Mouse (Mus musculus) heart, embryonic 13.5 days (tissue): ENCODE measurements around the gene Arrdc5. TPM values are rescaled to one million over a fixed set of nuclear protein-coding genes. Genes with fewer than 3 reads are reported as not detected.

ENCODE experiments used
- ATAC-seq: fragments of 200-750 bp; cut with Nextera tagmentation; 2 replicates; pipeline ENCODE4 v1.8.0; 2017; ENCODE audit warnings: moderate TSS enrichment; ENCODE audit not compliant: insufficient number of reproducible peaks, low FRiP score, low TSS enrichment; ENCODE audit errors: extremely low read depth
- H3K27ac ChIP-seq: fragments of 300-500 bp; sonication (generic); replicated peaks from 2 replicates; pipeline ENCODE4 v1.5.1; 2015; ENCODE audit warnings: moderate library complexity, mild to moderate bottlenecking, inconsistent platforms
- H3K27me3 ChIP-seq: fragments of 300-500 bp; sonication (generic); replicated peaks from 2 replicates; pipeline ENCODE4 v1.6.1; 2015; ENCODE audit warnings: mild to moderate bottlenecking, inconsistent platforms
- H3K36me3 ChIP-seq: fragments of 300-500 bp; sonication (generic); 2 replicates; pipeline ENCODE4 v1.6.1; 2015; ENCODE audit warnings: mild to moderate bottlenecking, inconsistent platforms
- H3K4me1 ChIP-seq: fragments of 300-500 bp; sonication (generic); 2 replicates; pipeline ENCODE4 v1.6.1; 2015; ENCODE audit warnings: inconsistent platforms
- H3K4me2 ChIP-seq: fragments of 300-500 bp; sonication (generic); 2 replicates; pipeline ENCODE4 v1.6.1; 2015; ENCODE audit warnings: inconsistent platforms, mild to moderate bottlenecking, moderate library complexity
- H3K4me3 ChIP-seq: fragments of 300-500 bp; sonication (generic); 2 replicates; pipeline ENCODE4 v1.5.1; 2015; ENCODE audit warnings: moderate library complexity, mild to moderate bottlenecking, inconsistent platforms
- H3K9ac ChIP-seq: fragments of 300-500 bp; sonication (generic); 2 replicates; pipeline ENCODE4 v1.6.1; 2015; ENCODE audit warnings: inconsistent platforms, mild to moderate bottlenecking, moderate library complexity
- H3K9me3 ChIP-seq: fragments of 300-500 bp; sonication (generic); 2 replicates; pipeline ENCODE4 v1.6.1; 2016; ENCODE audit warnings: inconsistent platforms
- WGBS: fragments of 180-500 bp; shearing (Covaris S2); methylation state at CpG from one replicate; pipeline ENCODE4 v1.1.7; 2015; ENCODE audit warnings: mixed read lengths; 5-methylcytosine and 5-hydroxymethylcytosine counted together
- polyA plus RNA-seq: library from polyadenylated mRNA; unstranded; fragments of >200 nt; fragmentation: Nextera tagmentation; extraction: Ambion mirVana; gene quantifications from 2 replicates; pipeline ENCODE4 v1.2.1, GENCODE M21; 2015

Gene Arrdc5
- polyA plus RNA-seq, 1 experiment from 2014 or later: not detected

DNA sequence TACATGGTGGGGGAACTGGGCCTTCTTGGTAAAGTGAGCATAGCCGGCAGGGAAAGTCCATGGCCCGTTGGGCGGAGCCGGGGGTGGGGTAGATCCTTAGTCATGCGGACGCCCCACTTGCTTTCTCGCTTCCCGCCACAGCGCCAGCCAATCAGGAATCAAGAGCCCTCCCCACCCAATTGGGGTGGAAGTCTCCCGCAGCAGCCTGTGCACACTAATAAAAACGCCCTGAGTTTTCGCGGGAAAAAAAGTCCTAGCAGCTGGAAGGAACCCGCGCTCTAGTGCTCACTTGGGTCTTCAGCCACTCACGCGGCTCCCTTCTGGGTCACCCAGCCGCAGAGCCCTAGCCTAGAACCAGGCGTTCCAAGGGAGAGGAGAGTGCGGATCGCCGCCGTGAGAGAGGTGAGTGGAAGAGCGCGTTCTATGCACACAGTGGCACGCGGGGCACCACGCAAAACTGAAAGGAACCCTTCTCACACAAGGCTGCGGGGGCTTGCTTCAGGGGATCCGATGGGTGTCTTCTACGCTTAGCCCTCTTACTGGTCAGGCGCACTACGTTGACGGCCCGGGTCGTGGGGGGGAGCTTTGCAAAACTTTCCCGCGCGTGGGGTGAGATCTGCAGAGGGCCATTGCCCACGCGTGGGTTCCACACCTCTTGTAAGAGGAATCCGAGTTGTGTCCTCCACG, 3.2 kb upstream of the Arrdc5 start, which contains the start of gene Uhrf1:
Gene Uhrf1 (plus strand): TSS at position 162 of the 687 bp plus-strand sequence.
- ATAC-seq: peak; percentile 67
- under 1% methylated on average over 43 of the region's 43 CpGs for WGBS
- Histone ChIP-seq H3K9ac (peak within 1 kb of the TSS; percentile 91), H3K36me3 (peaks cover 28% of the 10 kb centered on the region), H3K9me3 (no peaks in the 10 kb centered on the region), H3K4me1 (peaks cover 56% of the 10 kb centered on the region), H3K4me3 (peak within 1 kb of the TSS; percentile 88), H3K27ac (peak within 1 kb of the TSS; percentile 88), H3K27me3 (no peaks in the 10 kb centered on the region), H3K4me2 (peak within 1 kb of the TSS; percentile 100)

DNA sequence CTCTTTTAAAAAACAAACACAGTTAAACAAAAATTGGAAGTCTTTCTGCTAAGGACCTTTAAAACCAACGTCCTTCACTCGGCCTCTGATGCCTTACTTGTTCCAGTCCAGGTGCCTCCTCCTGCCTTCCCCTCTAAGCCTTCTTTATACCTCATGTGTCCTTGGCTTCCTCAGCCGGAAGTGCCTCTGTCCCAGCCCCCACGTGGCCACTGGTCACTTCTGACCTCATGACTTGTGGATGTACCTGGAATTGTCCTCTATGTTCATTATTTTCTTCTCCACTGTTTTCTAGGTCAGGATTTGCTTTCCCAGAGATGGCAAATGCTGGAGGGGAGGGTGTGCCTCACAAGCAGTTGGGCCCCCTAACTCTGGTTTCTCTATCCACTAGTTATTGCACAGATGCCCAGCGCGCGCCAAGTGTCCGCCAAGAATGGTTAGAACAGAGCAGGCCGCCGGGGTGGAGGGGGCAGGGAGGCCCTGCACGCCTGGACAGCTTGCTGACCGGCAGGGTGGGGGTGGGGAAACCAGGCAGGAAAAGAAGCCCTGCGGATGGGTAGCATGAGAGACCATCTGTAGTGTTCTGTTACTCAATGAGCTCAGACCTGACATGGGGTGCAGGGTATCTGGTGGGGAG, 2.4 kb upstream of the Arrdc5 start:
- Histone ChIP-seq H3K9me3 (no peaks in the 10 kb centered on the region), H3K4me1 (peaks cover 48% of the 10 kb centered on the region), H3K27me3 (no peaks in the 10 kb centered on the region), H3K4me2 (peak overlapping the region; percentile 100), H3K4me3 (peak overlapping the region; percentile 88), H3K9ac (peak overlapping the region; percentile 91), H3K27ac (peak overlapping the region; percentile 88), H3K36me3 (peaks cover 20% of the 10 kb centered on the region)
- 23% methylated on average over 13 of the region's 13 CpGs for WGBS
- ATAC-seq: 0 out of 2 replicates have a peak, but pooled peaks have one; percentile 3

DNA sequence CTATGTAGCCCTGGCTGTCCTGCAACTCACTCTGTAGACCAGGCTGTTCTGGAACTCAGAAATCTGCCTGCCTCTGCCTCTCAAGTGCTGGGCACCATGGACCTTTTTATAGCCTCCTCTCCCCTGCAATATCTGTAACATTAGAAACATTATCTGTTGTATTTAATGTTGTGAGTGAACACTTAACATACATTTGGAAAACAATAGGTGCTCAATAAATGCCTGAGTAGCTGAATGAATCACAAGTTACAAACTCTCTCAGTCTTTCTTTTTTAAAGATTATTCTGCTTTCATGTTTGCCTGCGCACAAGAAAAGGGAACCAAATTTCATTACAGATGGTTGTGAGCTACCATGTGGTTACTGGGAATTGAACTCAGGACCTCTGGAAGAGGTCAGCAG, 1.8 kb downstream of the Arrdc5 start:
- no peak for ATAC-seq
- Histone ChIP-seq H3K4me3 (no peak overlapping the region), H3K27ac (no peak overlapping the region), H3K4me2 (no peak overlapping the region), H3K4me1 (peaks cover 13% of the 10 kb centered on the region), H3K9ac (no peak overlapping the region), H3K27me3 (no peaks in the 10 kb centered on the region), H3K36me3 (no peaks in the 10 kb centered on the region), H3K9me3 (no peaks in the 10 kb centered on the region)
- WGBS: 98% methylated on average over 1 of the region's 1 CpGs

DNA sequence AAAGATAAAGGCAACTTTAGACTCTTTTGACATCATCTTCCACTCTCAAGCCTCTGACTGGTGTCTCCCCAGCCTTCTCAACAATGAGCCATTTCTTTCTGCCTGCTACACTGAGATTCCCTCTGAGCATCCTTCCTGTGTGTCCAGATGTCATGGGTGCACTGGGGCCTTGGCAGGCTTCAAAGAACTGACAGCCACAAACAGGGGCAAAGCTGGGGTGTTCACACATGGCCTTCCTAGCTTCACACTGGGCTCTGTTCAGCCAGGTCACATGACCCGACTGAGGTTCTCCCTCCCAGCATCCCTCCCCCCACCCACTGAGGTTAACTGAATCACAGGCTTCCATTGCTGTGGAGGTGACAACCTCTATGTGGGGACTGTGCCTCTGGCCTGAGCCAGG, 3.9 kb downstream of the Arrdc5 start:
- H3K9me3 ChIP-seq: no peaks in the 10 kb centered on the region
- H3K9ac ChIP-seq: no peak overlapping the region
- 55% methylated on average over 1 of the region's 1 CpGs for WGBS
- no peak overlapping the region for H3K4me2 ChIP-seq
- no peaks in the 10 kb centered on the region for H3K36me3 ChIP-seq
- ATAC-seq: no peak
- no peak overlapping the region for H3K27ac ChIP-seq
- peaks cover 8% of the 10 kb centered on the region for H3K4me1 ChIP-seq
- H3K4me3 ChIP-seq: no peak overlapping the region
- no peaks in the 10 kb centered on the region for H3K27me3 ChIP-seq

DNA sequence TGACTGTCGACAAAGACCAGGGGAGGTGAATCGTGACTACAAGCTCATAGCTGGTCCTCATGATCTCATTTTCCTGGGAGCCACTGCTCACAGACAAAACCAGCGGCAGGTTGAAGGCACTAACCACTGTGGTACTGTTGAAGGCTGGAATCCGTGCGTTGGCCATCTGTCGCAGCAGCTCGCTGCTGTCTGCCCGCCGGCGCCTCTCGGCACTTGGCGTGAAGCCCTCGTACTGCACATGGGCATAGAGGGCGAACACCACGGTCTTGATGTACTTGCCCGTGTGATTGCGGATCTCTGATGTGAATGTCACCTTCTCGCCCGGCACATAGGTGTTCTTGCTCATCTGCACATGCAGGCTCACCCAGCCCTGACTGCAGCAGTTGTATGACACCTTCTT, 5.8 kb downstream of the Arrdc5 start:
- Histone ChIP-seq H3K9ac (no peak overlapping the region), H3K27ac (no peak overlapping the region), H3K4me1 (peaks cover 21% of the 10 kb centered on the region), H3K4me3 (no peak overlapping the region), H3K27me3 (no peaks in the 10 kb centered on the region), H3K4me2 (no peak overlapping the region), H3K36me3 (no peaks in the 10 kb centered on the region), H3K9me3 (no peaks in the 10 kb centered on the region)
- WGBS: 85% methylated on average over 19 of the region's 19 CpGs
- ATAC-seq: no peak

DNA sequence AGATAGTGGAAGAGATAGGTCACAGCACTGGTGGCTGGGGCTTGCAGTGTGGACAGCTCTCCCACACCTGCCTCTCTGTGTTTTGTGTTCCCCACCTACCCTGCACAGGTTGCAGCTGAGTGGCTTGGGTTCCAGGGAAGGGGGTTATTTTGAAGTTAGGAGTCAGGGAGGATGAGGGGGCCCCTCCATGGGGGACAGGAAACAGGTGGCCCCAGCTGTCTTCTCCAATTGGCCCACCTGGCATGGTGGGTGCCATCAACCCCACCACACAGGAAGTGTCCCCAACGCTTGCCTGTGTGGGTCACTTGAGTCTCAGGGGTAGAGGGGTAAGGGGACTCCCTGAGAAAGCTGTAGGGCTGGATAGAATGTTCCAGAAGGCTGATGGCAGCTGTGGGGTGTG, 6.8 kb downstream of the Arrdc5 start:
- H3K36me3 ChIP-seq: 0 out of 2 replicates have a peak, but pooled peaks cover 2% of the 10 kb centered on the region
- 71% methylated on average over 1 of the region's 1 CpGs for WGBS
- no peak for ATAC-seq
- H3K9me3 ChIP-seq: no peaks in the 10 kb centered on the region
- no peak overlapping the region for H3K4me2 ChIP-seq
- no peak overlapping the region for H3K27ac ChIP-seq
- no peak overlapping the region for H3K4me3 ChIP-seq
- no peaks in the 10 kb centered on the region for H3K27me3 ChIP-seq
- H3K4me1 ChIP-seq: peaks cover 31% of the 10 kb centered on the region
- no peak overlapping the region for H3K9ac ChIP-seq

DNA sequence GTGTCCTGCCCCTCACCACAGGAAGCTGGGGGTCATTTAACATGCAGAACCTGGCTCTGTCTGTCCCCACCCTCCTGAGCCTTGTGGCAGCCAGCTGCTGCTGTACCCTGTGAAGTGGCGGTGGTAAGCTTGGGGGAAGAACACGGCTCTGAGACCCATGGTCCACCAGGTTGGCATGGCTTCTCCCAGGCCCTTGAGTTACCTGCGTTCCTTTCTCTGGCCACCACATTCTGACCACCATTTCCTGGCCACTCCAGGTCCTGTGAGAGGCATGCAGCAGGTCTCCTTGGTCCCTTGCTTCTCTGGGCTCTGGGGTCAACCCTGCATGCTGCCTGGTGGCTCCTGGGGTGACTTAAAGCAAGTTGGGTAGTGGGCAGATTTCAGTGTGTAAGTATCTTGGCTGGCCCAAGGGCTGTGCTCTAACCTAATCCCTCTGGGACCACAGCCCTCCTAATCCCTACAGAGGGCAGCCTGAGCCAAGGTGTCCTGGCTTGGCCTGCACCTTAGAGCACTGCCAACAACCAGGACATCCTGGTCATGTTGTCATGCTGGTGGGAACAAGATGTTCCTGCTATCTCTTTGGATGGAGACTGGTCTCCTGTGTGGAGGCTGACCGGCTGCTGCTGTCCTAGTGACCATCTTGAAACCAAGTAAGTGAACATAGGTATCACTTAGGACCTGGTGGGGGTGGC, 7.4 kb downstream of the Arrdc5 start, which contains the start of gene Plin3:
Gene Plin3 (minus strand): TSS at position 343 of the 692 bp plus-strand sequence.
- Histone ChIP-seq H3K4me2 (peak within 1 kb of the TSS; percentile 90; the same call in 1 of the 2 replicates), H3K9me3 (no peaks in the 10 kb centered on the region), H3K36me3 (0 out of 2 replicates have a peak, but pooled peaks cover 2% of the 10 kb centered on the region), H3K4me3 (no peak within 1 kb of the TSS), H3K4me1 (peaks cover 37% of the 10 kb centered on the region), H3K27ac (peak within 1 kb of the TSS; percentile 94; the same call in 1 of the 2 replicates), H3K27me3 (no peaks in the 10 kb centered on the region), H3K9ac (no peak within 1 kb of the TSS)
- WGBS: 74% methylated on average over 4 of the region's 4 CpGs
- ATAC-seq: no peak

DNA sequence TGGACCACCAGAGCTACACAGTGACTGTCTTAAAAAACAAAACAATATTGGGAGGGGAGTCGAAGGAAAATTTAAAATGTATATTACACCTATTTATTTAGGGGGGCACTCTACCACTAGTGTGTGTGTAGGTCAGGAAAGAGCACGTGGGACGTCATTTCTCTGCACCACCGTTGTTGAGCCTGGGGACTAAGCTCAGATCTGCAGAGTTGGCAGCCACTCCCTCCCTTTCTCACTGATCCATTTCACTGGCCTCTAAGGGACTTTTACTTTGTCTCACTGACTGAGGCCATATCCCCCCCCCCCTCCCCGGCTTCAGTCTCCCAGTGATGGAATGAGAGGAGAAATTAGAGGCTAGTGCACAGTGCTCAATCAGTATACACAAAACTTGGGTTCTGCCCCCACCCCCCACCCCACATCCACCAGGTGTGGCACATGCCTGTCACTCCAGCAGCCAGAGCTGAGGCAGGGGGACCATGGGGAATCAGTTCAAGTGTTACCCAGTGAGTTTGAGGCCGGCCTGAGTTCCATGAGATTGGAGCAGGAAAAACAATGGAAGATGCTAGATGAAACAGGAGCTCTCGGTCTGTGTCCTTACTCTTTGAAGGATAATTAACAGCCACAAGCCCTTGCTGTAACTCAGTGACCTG, 8.1 kb downstream of the Arrdc5 start:
- peak overlapping the region; percentile 75 for H3K9ac ChIP-seq

DNA sequence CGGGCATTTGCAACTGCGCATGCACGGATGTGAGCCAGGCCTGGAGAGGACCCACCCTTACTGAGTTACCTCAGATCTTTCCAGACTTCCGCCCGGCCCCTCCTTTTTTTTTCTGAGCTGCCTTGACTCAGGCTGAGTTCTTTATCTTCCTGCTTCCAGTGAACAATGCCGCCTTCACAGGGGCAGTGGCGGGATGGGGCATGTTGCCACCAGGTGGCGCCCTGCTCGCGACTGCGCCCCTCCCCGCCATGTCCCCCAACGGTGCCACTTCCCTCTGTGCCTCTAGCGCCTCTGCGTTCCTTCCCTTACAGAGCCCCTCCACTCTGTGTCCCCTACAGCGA, 8.9 kb downstream of the Arrdc5 start:
- Histone ChIP-seq H3K4me2 (peak overlapping the region; percentile 90), H3K27ac (peak overlapping the region; percentile 94), H3K4me3 (peak overlapping the region; percentile 62), H3K4me1 (peaks cover 48% of the 10 kb centered on the region), H3K9me3 (no peaks in the 10 kb centered on the region), H3K9ac (peak overlapping the region; percentile 88), H3K27me3 (no peaks in the 10 kb centered on the region), H3K36me3 (peaks cover 12% of the 10 kb centered on the region)
- under 1% methylated on average over 16 of the region's 16 CpGs for WGBS
- ATAC-seq: peak; percentile 54

More for the DNA sequence above, 8.1 kb downstream of the Arrdc5 start:
- H3K36me3 ChIP-seq: peaks cover 4% of the 10 kb centered on the region
- no peaks in the 10 kb centered on the region for H3K9me3 ChIP-seq
- no peak for ATAC-seq
- peak overlapping the region; percentile 90 for H3K4me2 ChIP-seq
- H3K27ac ChIP-seq: peak overlapping the region; percentile 94; the same call in 1 of the 2 replicates
- H3K4me1 ChIP-seq: peaks cover 44% of the 10 kb centered on the region
- WGBS: 79% methylated on average over 7 of the region's 7 CpGs
- H3K27me3 ChIP-seq: no peaks in the 10 kb centered on the region
- no peak overlapping the region for H3K4me3 ChIP-seq

DNA sequence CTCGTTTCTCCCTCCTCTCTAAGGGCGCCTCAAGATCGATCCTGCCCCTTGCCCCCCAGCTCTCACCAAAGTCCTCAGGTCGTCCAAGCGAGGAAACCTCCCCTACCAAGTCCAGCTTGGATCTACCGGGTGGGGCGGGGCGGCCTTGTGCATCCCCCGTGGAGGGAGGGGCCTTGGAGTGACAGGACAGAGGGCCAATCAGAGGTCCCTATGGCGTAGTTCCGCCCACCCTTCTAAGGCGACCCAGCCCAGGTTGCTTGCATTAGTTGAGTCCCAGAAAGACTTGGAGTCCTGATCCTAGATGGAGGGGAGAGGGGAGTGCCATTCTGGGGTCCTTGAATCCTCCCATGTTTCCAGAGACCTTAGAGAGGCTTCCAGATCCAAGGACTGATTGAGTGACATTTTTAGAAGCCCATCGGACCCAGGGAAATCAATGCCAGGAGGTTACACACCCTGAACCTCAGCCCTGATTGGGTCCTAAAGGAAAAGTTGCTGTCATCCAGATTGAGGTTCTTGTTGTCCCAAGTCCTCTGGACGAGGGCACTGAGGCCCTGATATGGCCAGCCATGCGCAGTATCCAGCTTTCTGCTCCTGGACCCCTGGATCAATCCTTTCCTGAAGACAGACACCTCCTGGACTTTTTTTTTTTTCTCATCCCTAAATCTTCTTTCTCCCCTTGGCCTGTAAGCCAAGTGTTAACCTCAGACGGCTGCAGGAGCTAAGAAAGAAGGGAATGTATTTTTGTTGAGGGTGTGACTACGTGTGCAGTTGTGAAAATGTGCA, 9.5 kb downstream of the Arrdc5 start:
- H3K9ac ChIP-seq: peak overlapping the region; percentile 88
- peak overlapping the region; percentile 94 for H3K27ac ChIP-seq
- WGBS: 3% methylated on average over 17 of the region's 17 CpGs
- H3K4me3 ChIP-seq: peak overlapping the region; percentile 62
- no peaks in the 10 kb centered on the region for H3K27me3 ChIP-seq
- no peaks in the 10 kb centered on the region for H3K9me3 ChIP-seq
- peak; percentile 85 for ATAC-seq
- H3K36me3 ChIP-seq: peaks cover 18% of the 10 kb centered on the region
- peaks cover 48% of the 10 kb centered on the region for H3K4me1 ChIP-seq
- peak overlapping the region; percentile 90 for H3K4me2 ChIP-seq
